Mouse (Mus musculus) E14TG2a.4 (cell line): ENCODE results near the gene Wdr25.
A peak's percentile ranks its signal among the peaks of the same experiment; 100 is the strongest.

Experiments used
- H3K27me3 ChIP-seq: 2 replicates; pipeline ENCODE4 v1.6.1; 2014; ENCODE audit warnings: low read length, control low read depth; ENCODE audit not compliant: insufficient read depth
- H3K36me3 ChIP-seq: 2 replicates; pipeline ENCODE4 v1.6.1; 2014; ENCODE audit warnings: low read length, control low read depth; ENCODE audit not compliant: insufficient read depth
- H3K4me1 ChIP-seq: replicated peaks from 2 replicates; pipeline ENCODE4 v1.6.1; 2014; ENCODE audit warnings: low read depth, low read length, control low read depth
- H3K4me3 ChIP-seq: replicated peaks from 2 replicates; pipeline ENCODE4 v1.5.1; 2014; ENCODE audit warnings: mild to moderate bottlenecking, low read length
- H3K9me3 ChIP-seq: 2 replicates; pipeline ENCODE4 v1.6.1; 2014; ENCODE audit warnings: low read length, control low read depth
- CTCF ChIP-seq: conservative IDR thresholded peaks from 2 replicates; pipeline ENCODE4 v1.5.1; 2014; ENCODE audit warnings: low read length
- NANOG ChIP-seq: IDR thresholded peaks from 2 replicates; pipeline ENCODE4 v1.6.1; 2014; ENCODE audit warnings: borderline replicate concordance, low read length, mixed read lengths
- POU5F1 ChIP-seq: IDR thresholded peaks from 2 replicates; pipeline ENCODE4 v1.6.1; 2014; ENCODE audit warnings: low read length, borderline replicate concordance

Gene Wdr25

DNA sequence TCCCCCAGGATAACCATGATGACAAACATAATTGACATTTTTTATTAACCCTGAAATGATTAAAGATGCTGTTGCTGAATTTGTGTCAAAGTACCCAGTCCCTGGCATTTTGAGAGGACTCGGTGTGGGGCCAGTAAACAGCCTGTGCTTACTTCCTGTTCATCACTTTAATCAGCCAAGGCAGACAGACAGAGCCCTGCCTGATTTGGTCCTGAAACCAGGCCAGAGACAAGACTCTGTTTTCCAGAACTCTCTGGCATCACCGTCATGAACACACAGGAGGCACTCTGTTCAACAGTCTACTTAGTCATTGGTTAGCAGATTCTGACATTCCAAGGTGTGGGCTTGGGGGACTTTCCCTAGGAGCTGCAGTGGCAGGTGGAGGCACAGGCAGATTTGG lies 61.0 kb downstream of the Wdr25 start:
- no peak overlapping the region for H3K4me3 ChIP-seq
- no peaks in the 10 kb centered on the region for H3K9me3 ChIP-seq
- H3K36me3 ChIP-seq: peaks cover 4% of the 10 kb centered on the region; the same call in 1 of the 2 replicates
- peaks cover 31% of the 10 kb centered on the region for H3K4me1 ChIP-seq
- no peak for TF ChIP-seq CTCF
- TF ChIP-seq POU5F1: no peak
- TF ChIP-seq NANOG: no peak
- H3K27me3 ChIP-seq: no peaks in the 10 kb centered on the region

DNA sequence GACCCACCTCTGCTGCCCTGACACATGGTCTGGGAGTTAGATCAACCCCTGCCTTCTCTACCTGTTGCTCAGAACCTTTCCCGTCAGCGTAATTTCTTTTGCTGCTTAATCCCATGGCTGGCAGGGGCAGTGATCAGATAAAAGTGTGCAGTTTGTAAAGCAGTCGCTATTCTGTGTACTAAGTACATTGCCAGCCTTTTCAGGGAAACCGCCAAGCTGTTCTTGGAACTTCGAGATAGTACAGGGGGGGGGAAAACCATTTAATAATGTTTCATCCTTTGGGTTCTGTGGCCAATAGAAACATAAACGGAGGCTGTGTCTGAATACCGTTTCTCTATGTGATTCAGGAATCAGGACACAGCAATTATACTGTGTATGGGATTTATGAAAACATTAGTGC lies 65.1 kb downstream of the Wdr25 start:
- Histone ChIP-seq H3K27me3 (no peaks in the 10 kb centered on the region), H3K4me3 (peak overlapping the region; percentile 51; the same call in 1 of the 2 replicates), H3K36me3 (peaks cover 4% of the 10 kb centered on the region; the same call in 1 of the 2 replicates), H3K9me3 (no peaks in the 10 kb centered on the region), H3K4me1 (peaks cover 54% of the 10 kb centered on the region)
- TF ChIP-seq NANOG: no peak

DNA sequence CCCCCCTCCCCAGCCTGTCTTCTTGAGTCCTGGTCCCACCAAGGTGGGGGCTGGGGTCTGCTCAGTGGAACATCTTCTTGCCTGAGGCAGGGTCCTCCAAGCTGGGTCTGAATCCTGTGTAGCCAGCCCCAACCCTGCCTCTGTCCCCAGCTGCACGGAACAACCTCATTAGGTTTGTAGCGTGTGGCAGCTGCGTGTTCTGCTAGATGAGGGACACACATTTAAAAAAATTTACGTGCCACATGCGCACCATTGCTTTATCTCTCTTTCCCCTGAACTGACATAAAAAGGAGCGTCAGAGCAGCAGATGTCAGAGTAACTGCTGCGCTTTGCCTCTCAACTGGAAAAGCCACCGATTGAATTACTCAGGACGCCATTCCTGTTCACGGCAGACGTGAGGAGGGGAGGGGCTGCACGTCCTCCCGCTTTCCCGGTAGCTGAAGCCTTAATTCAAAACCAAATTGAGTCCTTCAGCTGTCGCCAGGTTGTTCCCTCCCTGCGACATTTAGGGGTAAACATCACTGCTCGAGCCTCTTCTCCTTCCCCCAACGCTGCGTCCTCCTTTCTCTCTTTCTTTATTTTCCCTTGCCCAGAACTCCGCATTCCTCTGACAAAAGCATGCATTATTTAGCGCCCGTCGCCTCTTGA lies 65.7 kb downstream of the Wdr25 start:
- Histone ChIP-seq H3K9me3 (no peaks in the 10 kb centered on the region), H3K4me1 (peaks cover 52% of the 10 kb centered on the region), H3K4me3 (peak overlapping the region; percentile 51), H3K36me3 (peaks cover 4% of the 10 kb centered on the region; the same call in 1 of the 2 replicates), H3K27me3 (no peaks in the 10 kb centered on the region)
- no peak for TF ChIP-seq POU5F1
- no peak for TF ChIP-seq NANOG
- no peak for TF ChIP-seq CTCF

DNA sequence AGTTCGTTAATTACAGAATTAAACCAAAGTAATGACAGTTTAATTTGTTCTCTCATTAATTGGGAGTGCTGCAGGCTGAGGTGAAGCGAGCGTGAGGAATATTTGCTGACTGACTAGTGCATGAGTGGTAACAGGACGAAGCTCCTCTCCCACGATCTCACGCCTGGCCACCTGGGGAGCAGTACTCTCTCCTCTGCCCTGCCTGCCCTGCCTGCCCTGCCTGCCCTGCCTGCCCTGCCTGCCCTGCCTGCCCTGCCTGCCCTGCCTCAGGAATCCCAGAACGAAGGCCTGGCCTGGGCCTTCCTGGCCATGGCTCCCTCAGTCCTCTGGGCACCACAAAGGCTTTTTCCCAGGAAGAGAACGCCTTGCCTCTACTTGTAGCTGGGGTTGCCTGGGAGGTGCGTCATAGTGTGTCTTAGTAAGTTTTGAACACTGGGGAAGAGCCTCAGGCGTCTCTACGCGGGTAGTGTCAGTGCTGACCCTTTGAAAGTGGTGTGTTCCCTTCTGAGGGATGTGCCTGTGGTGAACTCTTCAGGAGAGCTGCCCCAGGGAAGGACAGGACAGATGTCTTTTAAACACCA lies 66.3 kb downstream of the Wdr25 start:
- TF ChIP-seq POU5F1 (no peak), NANOG (no peak)

DNA sequence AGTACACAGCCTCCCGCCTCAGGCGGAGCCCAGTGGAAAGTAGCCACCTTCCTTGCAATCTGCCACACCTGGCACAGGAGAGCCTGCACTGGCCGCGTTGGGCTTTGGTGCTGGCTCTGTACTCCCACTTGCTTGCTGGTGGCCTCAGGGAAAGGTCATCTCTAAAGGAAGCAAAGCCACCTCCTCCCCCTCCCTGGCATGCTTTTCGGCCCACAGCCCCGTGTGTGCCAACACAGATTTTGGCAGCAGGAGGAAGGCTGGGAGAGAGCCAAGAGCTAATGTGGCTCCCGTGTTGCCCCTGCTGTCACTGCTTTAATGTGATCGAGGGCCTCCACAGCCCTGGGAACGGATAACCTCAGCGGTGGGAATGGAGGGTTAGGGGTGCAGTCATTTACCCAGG lies 66.8 kb downstream of the Wdr25 start:
- Histone ChIP-seq H3K27me3 (no peaks in the 10 kb centered on the region), H3K36me3 (peaks cover 3% of the 10 kb centered on the region; the same call in 1 of the 2 replicates), H3K4me1 (peaks cover 52% of the 10 kb centered on the region), H3K9me3 (no peaks in the 10 kb centered on the region), H3K4me3 (peak overlapping the region; percentile 51)
- TF ChIP-seq NANOG: no peak

More for the DNA sequence above, 66.3 kb downstream of the Wdr25 start:
- Histone ChIP-seq H3K27me3 (no peaks in the 10 kb centered on the region), H3K36me3 (peaks cover 4% of the 10 kb centered on the region; the same call in 1 of the 2 replicates), H3K9me3 (no peaks in the 10 kb centered on the region), H3K4me3 (peak overlapping the region; percentile 51), H3K4me1 (peaks cover 52% of the 10 kb centered on the region)

DNA sequence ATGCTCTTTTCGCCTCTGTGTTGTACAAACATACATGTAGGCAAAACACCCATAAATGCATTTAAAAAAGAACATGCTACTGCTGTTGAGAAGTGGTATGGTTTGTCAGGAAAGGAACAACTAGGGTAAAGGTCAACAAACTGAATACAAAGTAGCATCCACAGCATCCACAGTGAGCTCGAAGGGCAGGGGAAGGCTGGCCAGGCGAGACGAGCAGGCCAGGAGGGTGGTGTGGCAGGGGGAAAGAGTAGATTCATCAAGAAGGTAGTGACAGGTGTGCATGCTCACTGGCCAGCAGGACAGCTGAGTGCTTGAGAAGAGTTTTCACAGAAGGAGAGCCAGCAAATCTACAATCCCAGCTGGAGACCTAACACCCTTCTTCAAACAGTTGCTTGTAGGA lies 74.2 kb downstream of the Wdr25 start:
- Histone ChIP-seq H3K36me3 (no peaks in the 10 kb centered on the region), H3K4me1 (peaks cover 22% of the 10 kb centered on the region), H3K27me3 (no peaks in the 10 kb centered on the region), H3K4me3 (no peak overlapping the region), H3K9me3 (no peaks in the 10 kb centered on the region)
- TF ChIP-seq CTCF (no peak), POU5F1 (no peak), NANOG (no peak)

DNA sequence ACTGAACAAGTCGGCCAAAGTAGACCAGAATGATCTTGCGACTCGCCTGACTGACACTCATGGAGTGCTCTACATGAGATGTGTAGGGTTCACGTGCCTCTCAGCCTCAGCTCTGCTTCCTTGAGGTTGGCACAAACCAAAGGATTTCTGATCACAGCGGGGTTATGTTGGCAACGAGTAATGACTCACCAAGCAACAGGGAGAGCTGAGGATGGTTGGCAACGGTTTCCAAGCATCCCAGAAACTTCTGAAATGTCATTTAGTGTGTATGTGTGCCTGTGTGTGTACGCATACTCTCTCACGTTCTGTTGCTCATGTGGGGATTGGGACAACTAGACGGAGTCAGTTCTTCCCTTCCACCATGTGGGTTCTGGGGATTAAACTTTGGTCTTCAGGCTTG lies 74.6 kb downstream of the Wdr25 start:
- Histone ChIP-seq H3K36me3 (no peaks in the 10 kb centered on the region), H3K9me3 (no peaks in the 10 kb centered on the region), H3K4me3 (no peak overlapping the region), H3K4me1 (peaks cover 22% of the 10 kb centered on the region), H3K27me3 (no peaks in the 10 kb centered on the region)
- TF ChIP-seq POU5F1: no peak
- no peak for TF ChIP-seq NANOG
- TF ChIP-seq CTCF: no peak

DNA sequence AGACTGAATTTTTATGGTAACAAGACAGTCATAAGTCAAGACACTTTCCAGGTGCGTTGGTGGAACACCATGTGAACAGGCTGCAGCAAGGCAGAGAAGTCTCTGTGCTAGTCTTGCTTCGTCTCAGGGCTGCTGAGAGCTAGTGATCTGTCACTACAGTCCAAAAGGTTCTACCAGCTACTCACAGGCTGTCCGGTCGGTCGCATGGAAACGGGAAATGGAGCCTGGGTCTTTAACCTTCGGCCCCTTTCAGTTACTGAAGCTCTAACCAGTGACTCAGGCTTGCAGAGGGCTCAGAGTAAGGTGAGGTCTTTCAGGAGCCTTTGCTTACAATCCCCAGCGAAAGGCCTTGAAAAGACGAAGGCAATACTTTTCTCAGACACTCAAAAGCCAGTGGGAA lies 78.0 kb downstream of the Wdr25 start:
- no peak overlapping the region for H3K4me3 ChIP-seq
- H3K27me3 ChIP-seq: no peaks in the 10 kb centered on the region
- H3K9me3 ChIP-seq: no peaks in the 10 kb centered on the region
- peaks cover 18% of the 10 kb centered on the region for H3K4me1 ChIP-seq
- TF ChIP-seq NANOG: no peak
- TF ChIP-seq POU5F1: no peak
- TF ChIP-seq CTCF: no peak
- H3K36me3 ChIP-seq: no peaks in the 10 kb centered on the region

GRCm38 (mm10) chr12:108972234-108972633 lies 78.8 kb downstream of the Wdr25 start:
- Histone ChIP-seq H3K36me3 (no peaks in the 10 kb centered on the region), H3K4me1 (peaks cover 18% of the 10 kb centered on the region), H3K27me3 (no peaks in the 10 kb centered on the region), H3K9me3 (no peaks in the 10 kb centered on the region), H3K4me3 (no peak overlapping the region)
- TF ChIP-seq POU5F1 (no peak), NANOG (no peak), CTCF (no peak)
